Mouse (Mus musculus): Measurements from ENCODE around the gene Fam214a.

Gene Fam214a

DNA sequence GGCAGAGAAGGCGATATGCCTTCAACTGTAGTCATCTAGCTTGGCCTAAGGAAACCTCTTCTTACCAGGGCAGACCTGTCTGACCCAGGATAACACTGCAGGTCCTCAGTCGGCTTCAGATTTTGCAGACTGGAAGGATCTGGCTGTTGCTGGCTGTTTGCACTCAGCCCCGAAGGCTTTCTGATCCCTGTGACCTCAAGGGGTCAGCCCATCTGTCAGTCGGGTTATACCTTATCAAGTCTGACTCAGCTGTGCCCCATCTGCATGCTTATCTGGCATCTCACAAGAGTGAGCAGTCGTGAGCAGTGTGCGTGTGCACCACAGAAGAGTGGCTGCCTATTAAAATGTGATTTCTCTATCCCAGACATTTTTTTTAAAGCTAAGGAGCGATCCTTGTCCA is 71.4 kb downstream of the Fam214a start:
- in situ Hi-C loops (cut with MboI, MseI), result loop anchor here (10.0 kb wide), 1 partner anchor 779 kb away; no protein-coding TSS in a partner anchor

DNA sequence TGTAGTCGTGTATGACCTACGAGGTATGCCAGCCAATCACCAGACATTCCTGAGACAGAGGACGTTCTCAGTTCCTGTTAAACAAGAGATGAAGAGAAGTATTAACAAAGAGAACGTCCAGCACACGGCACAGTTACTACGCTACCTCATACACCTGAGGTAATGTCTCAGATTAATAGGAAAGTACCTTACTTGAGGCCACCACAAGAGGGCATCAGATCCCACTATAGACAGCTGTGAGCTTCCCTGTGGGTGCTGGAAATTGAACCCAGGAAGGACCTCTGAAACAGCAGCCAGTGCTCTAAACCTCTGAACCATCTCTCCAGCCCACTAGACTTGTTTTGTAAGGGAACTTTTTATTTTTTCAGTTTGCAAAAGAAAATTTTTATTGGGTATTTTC is 73.0 kb downstream of the Fam214a start:
- in situ Hi-C loops (cut with MboI, MseI), result loop anchor here (10.0 kb wide), 1 partner anchor 781 kb away; no protein-coding TSS in a partner anchor

DNA sequence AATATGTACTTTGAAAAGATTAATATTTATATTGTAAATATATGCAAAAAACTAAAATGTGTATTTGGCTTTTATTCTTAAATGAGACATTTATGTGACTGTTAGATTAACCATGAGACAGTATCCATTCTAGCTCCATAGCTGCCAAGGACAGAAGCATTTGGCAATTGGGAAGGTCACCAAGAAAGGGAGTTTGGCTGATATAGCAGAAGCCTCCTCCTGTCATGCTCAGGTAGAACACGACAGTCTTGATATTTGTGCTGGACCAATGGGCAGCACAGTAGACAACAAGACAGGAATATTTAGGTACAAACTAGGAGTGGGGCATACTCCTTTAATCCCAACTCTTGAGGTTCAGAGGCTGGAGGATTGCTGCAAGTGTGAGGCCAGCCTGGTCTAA is 79.7 kb downstream of the Fam214a start:
- in situ Hi-C loops (cut with MboI, MseI), result no loop called here

DNA sequence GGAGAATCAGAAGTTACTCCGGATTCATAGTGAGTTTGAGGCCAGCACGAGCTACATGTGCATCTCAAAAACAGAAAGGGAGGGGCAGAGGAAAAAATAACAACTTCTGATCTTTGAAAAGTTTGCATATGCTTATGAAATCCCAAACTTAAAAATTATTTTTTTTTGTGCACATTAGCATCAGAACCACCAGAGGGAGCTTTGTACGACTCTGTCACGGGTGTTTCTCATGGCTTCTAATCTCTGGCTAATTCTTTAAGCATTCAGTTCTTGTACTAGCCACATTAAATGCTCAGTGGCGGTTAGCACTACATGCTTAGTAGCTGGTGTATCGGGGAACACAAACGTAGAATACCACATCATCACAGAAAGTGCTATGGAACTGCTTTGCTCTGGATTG is 80.5 kb downstream of the Fam214a start:
- in situ Hi-C loops (cut with MboI, MseI), result no loop called here

DNA sequence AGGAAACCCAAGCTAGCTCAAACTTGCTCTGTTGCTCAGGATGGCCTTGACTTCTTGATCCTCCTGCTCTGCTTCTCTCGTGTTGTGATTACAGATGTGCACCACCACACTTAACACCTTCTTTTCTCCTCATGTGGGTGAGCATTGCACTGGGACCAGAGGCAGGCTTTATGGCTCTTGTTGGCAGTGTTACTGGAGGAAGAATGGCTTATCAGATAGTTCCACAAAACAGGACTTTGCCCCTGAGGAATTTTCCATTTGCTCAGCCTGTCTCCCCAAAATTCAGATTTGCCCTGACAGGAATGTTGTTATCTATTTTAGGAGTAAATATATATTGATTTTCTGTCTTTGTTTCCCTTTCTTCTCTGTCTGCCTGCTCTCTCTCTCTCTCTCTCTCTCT is 82.0 kb downstream of the Fam214a start:
- in situ Hi-C loops (cut with MboI, MseI), result no loop called here

DNA sequence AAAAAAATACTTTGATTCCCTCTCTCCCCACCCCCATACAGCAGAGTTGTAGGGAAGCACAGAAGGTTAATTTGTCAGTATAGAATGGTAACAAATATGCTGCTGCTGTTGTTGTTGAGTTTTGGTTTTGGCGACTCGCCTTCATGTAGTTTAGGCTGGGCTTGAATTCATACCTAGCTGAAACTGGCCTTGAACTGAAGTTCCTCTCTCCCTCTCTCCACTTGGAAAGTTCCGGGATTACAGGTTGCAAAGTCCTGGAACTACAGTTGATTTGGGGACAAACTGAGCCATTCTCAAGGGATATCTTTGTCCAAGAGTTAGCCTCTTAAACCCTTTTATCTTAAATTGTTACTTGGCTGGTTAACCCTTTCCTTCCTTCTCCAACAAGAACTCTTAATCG is 83.3 kb downstream of the Fam214a start:
- in situ Hi-C loops (cut with MboI, MseI), result no loop called here

DNA sequence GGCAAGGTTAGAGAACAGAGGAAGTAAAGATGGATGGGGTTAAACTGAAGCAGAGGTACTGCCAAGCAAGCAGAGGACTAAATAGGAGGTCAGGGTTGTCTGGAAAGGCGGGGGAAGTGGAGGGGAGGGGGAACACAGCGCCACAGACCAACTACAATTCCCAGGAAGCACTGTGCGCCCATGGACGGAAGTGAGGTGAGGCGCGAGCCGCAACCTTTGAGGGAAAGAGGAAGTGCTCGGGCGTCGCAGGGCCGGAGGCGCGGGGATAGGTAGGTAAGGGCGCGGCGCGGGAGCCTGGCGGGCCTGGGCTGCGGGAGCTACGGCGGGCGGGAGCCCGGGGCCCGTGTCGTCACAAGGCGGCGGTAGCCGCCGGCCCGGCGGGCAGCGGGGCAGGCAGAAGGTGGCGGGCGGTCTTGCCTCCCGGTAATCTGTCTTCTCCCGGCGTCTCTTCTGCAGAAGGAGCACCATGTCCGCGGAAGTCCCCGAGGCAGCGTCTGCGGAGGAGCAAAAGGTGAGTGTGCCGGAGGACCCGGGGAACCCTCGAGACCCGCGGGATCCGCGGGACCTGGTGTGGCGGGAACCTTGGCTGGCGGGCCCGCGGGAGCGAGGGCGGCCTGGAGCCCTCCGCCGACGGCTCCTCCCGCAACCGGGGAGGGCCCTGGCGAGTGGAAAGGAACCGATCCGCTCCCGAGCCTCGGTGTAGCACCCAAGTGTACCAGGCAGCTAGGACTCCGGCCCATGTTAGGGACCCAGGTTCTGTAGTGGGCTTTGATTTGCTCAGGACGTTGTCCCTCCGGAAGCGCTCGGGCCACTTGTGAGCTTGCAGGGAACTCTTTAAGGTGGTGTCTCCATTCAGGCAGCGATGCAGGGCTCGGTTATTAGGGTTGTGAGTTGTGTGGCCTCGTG is 85.0 kb downstream of the Fam214a start, which contains the start of gene Arpp19:
Arpp19 (plus strand) TSS at position 164 of the 906 bp plus-strand sequence.
- in situ Hi-C loops (cut with MboI, MseI), result no loop called here

DNA sequence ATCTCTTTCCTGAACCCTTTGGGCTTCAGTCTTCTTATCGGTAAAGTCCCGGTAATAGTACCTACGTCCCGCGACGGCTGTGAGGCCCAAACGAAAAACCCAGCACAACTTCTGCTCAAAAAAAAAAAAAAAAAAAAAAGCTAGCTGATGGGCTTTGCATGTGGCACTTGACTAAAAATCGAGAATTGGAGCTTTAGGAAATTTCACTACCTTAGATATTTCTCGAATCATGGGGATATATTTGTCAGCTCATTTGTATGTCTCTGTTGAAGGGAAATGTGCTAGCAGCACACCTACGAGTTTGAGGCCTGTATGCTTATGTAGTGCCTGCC is 85.6 kb downstream of the Fam214a start:
- in situ Hi-C loops (cut with MboI, MseI), result no loop called here

DNA sequence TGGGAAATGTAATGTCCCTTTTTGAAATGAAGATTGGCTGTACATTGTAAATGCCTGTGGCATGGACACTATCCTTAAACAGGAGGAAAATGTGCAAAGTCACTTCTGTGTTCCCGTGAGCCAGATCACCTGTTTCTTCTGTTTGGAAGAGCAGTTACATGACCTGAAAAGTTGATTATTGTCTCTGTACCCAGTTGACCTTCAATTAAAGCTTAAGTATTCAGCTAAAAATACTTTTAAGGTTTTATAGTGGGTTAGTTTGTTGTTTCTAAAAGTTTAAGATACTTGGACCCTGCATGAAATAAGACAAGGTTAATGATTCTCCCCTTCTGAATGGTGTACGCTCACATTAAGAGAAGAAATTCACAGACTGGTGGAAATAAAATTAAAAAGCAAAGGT is 87.9 kb downstream of the Fam214a start:
- in situ Hi-C loops (cut with MboI, MseI), result no loop called here

DNA sequence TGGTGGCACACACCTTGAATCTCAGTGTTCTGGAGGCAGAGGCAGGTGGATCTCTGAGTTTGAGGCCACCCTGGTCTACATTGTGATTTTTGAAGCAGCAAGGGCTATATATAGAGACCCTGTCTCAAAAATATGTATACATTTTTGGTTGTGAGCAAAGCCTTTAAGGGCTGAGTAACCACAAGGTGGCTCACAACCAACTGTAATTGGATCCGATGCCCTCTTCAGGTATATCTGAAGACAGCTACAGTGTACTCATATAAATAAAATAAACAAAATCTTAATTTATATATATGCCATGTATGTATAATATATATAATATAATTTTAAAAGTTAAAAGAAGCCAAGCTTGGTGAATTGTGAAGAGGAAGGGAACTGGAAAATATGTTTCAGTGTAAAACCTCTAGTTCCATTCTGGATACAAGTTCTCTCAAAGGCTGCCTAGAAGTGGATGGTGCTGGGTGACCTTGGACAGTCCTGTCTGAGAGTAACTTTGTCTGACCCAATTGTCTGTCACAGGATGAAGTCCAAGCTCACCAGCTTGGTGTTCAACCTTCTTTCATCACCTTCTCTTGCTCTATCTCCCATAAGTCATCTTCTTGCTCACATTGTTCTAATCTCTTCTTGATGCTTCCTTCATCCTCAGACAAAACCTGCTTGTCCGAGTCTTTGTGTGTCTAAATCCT is 89.3 kb downstream of the Fam214a start:
- in situ Hi-C loops (cut with MboI, MseI), result no loop called here

DNA sequence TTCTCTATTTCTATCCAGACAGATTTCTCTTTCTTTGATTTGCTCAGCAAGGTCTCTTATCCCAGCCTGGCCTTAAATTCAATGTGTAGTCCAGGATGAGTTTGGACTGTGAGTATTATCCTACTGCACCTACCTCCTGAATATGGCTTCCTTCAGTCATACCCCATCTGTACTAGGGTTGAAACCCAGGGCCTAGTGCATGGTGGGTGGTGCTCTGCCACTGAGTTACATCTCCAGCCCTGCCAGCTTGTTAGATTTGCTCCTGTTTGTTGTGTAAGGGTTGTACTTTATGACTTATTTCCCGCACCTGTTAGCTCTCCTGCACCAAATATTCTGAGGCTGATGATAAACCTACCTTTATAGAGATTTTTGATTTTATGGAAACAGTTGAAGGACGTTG is 90.5 kb downstream of the Fam214a start:
- in situ Hi-C loops (cut with MboI, MseI), result no loop called here

DNA sequence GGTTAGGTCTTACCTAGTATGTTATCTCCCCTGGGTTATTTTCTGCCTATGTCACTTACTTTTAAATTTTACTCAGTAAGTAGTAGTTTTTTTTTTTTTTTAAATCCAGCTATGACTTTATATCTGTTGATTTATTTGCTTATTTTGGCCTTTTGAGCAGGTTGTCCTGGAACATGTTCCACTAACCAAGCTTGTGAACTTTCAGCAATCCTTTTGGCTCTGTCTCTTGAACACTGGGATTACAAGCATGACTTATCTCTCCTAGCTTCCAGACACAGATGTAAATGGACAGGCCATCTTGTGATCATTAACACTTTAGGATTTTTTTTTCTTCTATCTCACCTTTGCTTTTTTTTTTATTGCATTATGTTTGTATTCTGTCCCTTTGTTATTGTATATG is 94.4 kb downstream of the Fam214a start:
- in situ Hi-C loops (cut with MboI, MseI), result no loop called here

DNA sequence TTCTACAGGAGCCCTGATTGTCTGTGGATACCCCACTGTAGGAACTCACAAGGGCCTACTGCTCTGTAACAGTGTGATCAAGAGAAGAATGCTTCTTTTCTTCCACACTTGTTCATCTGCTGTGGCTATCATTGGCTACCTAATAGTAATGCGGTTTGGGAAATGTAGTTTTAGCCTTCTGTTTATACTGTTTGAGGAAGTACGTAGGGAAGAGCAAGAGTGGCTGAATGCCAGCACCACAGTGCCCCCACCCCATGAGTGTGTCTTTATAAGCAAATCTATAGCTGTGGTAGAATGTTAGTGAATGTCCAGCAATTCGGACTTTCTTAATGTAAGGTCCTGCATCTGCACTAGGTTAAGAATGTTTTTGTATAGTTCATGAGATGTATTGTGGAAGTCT is 96.4 kb downstream of the Fam214a start:
- in situ Hi-C loops (cut with MboI, MseI), result no loop called here

DNA sequence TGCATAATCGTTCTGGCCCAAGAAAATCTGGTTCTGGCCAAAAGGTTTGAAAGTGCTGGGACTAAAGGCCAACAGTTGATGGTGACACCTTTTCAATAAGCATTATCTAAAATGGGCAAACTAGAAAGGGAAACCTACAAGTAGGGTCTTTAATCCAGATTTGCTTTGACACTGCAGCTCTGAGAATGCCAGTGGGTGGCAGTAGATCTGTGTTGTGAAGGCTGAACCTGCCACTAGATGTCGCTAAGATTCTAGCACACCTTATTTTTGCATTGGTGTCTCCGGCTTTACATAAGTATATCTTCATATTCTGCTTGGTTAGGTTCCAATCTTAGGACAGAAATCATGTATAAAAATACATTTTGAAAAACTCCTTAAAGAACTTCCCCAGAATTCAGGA is 97.3 kb downstream of the Fam214a start:
- in situ Hi-C loops (cut with MboI, MseI), result loop anchor here (25.0 kb wide), 1 partner anchor 237 kb away; no protein-coding TSS in a partner anchor

DNA sequence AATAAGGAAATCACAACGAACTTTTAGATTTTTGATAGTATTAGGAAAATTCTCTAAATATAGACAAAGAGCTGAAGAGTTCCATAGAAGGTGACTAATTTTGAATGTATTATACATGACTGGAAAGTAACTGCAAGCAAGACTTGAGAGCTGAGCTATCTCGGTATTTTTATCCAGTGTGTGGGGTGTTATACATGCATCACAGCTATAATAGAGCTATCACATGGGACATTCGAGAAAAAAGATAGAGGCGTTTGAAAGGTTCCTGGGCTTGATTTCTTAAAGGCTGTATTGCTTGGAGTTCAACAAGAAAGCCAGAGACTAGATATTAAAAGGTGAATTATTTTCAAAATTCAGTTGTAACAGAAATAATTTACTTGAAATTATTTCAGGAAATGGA is 99.2 kb downstream of the Fam214a start:
- in situ Hi-C loops (cut with MboI, MseI), result loop anchor here (25.0 kb wide), 1 partner anchor 235 kb away; no protein-coding TSS in a partner anchor

DNA sequence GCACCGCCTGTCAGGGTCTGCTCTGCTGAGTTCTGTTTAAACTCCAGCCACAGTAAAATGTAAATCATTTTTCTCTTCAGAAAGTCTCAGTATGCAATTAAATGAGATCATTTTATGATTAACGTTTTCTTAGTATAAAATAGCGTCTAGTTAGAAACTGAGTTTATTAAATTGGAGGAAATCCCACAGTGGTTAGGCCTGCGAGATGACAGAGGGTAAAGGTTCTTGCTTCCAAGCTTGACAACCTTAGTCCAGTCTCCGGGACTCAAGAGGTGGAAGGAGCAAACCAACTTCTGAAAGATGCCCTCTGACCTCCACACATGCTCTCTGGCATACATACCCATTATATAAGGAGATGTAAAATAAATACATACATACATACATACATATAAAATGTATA is 102.4 kb downstream of the Fam214a start:
- in situ Hi-C loops (cut with MboI, MseI), result loop anchor here (25.0 kb wide), 1 partner anchor 232 kb away; no protein-coding TSS in a partner anchor

DNA sequence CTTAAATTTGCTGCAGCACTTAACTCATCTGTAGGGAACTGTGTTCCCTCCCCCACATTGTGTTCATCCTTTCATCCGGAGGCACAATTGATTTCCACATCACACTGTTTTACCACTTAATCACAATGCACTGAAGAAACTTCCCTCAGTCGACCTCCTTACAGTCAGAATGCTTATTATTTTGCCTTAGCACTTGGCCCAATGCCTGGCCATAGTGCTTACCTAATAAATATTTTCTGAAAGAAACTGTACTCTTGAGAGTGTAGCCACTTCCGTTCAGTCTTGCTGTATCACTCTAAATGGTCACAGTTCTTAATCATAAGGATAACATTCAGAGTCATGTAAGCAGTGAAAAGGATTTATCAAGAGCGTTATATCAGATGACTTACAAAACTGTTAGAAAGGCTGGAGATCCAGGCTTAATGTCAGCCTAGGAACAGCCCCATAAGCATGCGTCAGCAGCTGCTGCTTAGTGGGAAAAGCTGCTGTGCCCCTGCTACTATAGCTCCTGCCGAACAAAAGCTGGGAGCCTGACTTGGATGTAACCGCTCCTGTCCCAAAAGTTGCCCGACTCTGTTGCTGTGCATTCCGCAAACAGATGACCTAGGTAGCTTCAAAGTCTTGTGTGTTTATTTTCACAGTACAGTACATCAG is 112.1 kb downstream of the Fam214a start:
- in situ Hi-C loops (cut with MboI, MseI), result loop anchor here (25.0 kb wide), 1 partner anchor 222 kb away; no protein-coding TSS in a partner anchor

DNA sequence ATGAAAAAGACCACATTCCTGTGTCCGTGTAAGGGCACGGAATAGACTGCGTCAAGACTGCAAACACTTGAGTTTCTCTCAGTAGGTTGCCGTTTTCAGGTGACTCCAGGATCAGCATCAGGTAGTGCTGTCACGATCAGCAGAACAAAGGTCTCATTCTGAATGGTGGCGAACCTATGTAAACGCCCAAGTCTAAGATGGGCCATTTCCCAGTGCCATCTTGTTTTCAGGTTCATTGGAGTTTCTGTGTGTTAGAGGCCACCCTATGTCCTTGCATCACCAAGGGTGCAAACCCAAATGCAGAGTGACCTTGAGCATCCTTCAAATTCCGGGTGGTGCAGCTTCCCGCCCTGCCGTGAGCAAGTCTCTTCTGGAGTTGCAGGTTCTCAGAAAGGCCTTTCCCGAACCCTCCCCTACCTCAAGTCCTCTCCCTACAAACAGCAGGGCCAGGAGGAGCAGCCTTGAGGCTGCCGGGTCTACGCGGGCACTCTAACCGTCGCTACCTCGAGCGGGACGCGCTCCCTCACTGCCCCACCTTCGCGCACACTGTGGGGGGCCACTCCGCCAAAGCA is 117.9 kb downstream of the Fam214a start, which contains the start of gene Myo5a:
Myo5a (plus strand) TSS at position 559 of the 572 bp plus-strand sequence.
- in situ Hi-C loops (cut with MboI, MseI), result loop anchor here (25.0 kb wide), 1 partner anchor 217 kb away; no protein-coding TSS in a partner anchor

DNA sequence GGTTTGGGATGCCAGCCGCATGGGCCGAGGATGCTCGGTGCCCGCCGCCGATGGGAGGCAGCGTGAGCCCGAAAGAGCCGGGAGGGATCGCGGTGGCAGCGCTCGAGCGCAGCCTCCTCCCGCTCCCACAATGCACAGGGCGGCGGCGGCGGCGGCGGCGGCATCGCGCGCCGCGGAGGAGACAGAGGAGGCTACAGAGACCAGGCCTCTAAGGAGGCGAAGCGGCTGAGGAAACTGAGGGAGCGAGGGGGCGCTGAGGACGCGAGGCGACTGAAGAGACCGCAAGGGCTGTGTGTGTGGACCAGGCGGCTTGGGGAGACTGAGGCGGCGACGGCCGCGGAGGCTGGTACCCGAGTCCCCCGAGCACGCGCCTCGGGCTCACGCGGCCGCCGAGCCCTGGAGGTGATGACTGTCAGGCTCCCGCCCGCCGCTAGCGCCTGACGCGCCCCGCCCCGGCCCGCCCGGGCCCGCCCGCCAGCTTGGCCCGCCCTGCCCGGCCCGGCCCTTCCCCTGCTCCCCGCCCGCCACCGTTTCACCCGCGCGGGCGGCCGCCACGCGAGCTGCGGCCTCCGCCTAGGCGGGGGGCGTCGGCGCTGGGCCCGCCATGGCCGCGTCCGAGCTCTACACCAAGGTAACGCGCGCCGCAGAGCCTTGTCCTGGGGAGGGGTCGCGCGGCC is 118.5 kb downstream of the Fam214a start:
- in situ Hi-C loops (cut with MboI, MseI), result loop anchor here (25.0 kb wide), 1 partner anchor 216 kb away; no protein-coding TSS in a partner anchor

DNA sequence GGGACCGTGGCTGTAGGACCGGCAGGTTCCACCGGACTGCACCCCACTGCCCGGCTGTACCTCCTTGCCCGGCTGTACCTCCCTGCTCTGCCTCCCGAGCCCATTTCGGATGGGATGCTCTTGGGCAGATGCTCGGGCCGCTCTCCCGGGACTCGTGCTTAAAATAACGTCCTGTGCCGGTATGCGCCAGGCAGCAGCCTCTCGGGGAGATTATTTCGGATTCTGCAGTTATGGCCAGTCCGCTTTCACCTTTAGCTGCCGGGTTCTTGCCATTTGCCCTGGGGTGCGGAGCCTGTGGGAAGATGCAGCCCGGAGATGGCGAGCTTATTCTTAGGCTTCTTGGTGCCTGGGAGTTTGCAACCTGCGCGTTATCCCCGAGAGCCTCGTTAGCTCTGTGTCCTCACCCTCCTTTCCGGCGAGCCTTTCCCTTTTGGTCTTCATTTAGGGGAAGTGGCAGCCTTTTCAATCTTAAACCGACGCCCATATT is 119.1 kb downstream of the Fam214a start:
- in situ Hi-C loops (cut with MboI, MseI), result loop anchor here (25.0 kb wide), 1 partner anchor 216 kb away; no protein-coding TSS in a partner anchor

DNA sequence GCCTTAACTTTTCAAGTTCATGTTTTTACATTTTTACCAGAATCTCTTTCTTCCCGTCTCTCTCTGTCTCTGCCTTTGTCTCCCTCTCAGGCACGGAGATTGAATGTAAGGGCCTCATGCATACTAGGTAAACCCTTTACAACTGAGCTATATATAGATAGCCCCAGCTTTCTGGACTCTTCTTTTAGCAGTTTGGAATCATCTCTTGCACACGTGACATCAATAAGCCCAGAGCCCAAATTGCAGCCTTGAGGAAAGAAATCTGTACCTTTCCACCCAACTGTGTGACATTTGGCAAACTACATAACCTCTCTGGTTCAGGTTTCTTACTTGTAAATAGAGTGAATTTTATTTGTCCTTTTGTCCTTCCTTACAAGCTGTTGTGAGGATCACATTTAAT is 119.7 kb downstream of the Fam214a start:
- in situ Hi-C loops (cut with MboI, MseI), result loop anchor here (25.0 kb wide), 1 partner anchor 215 kb away; no protein-coding TSS in a partner anchor
